Mouse (Mus musculus) retina, postnatal 1 day (tissue): Measurements from ENCODE around the gene Dtx4.
"Not testable (repeated sequence)": the region's sequence is repeated elsewhere in the genome, so short reads cannot be mapped to it uniquely, and the experiment has no call there.

Experiments used
- DNase-seq: peaks from one replicate; pipeline ENCODE4 v3.0.0-alpha.2; 2012

The Dtx4 gene

DNA sequence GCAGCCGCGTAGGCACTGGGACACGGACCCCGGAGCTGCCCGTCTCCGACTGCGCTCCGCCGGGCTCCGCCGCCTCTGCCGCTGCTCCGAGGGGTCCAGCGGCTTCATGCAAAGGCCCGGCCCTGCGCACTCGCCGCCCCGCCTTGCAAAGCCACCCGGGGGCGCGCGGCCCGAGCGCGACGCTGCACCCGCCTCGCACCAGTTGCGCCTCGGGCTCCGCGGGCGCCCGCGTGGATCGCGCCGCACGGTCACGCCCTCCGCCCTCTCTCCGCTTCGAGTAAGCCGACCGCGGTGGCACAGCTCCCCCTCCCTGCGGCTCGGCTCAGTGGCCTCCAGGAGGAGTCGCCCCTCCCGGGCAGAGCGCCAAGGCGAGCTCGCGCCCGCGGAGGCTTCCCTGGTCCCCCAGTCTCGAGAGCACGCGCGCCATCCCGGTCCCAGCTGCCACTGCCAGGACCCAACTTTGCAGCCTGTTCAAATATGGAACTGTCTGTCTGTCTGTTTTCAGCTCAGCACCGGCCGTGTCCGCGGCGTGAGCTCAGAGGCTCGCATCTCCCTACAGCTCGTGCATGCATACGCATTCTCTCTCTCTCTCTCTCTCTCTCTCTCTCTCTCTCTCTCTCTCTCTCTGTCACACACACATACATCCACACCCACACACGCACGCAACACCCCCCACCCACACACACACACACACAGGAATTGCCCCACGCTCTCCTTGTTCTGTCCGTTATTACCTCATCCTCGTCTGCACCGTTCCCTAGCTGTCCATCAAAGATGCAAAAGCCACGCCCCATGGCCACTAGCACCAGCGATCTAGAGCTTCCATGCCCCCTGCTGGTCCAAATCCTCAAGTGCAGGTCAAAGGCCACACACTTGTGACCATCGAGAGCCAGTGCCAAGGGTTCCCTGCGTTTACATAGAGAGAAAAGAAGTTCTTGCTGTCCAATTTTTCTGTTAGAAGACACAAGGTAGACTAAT is at the start of gene Dtx4:
Dtx4 (minus strand) TSS at position 85 of the 978 bp plus-strand sequence.
- DNase-seq: peak; percentile 97

DNA sequence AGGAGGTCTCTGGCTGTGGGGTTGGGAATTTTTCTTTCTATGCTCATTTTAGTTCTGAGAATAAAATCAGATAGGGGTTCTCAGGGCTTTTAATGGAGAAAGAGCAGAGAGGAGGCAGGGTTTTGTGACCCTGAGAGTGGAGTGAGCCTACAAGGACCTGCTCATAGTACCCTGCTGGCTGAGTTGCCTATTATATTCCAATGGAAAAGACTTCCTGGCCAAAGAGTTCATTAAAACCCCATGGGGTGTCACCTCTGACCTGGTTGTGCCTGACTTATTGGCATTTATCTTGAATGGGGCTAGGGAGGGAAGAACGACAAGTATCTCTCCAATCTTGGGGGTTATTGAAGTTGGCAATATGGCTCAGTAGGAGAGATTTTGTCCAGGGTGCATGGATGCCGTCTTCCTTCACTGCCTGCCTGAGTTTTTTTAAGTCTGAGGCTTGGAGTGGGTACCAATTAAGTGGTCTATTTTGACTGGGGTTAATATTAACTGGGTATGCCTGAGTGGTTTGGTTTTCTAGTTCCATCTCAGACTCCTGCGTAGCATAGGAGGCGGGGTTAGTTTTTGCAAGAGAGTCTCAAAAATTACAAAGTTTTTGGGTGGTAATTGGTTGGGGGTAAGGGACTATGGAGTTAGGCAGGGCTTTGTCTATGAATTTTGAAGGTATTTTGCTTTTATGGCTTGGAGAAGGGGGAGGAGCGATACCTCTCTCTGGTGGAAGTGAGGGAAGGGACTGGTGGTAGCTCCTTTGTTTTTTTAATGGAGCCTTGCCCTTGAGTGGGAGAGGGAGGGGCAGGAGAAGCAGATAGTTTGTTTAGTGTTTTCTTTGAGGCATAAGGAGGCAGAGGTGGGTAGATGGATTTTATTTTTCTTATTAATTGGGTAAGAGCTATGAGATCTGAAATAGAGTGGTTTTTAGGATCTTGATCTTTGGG is 49.0 kb upstream of the Dtx4 start:
- DNase-seq: no peak

DNA sequence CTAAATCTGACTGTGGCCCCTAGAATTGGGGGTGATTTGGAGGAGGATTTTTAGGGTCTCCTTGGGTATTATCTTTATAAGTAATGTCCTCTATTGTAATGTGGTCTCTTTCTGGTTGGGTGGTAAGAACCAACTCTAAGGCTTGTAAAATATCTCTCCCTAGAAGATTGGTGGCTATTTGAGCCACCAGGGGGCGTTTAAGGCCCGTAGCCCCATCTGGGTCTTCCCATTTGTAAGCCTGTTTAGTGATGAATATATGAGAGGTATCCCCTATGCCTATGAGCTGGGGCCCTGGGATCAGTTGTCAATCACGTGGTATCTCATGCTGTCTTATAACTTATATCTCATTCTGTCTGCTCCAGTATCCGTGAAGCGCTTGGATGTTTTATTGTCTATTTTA is 47.9 kb upstream of the Dtx4 start:
- DNase-seq: peak; percentile 31

DNA sequence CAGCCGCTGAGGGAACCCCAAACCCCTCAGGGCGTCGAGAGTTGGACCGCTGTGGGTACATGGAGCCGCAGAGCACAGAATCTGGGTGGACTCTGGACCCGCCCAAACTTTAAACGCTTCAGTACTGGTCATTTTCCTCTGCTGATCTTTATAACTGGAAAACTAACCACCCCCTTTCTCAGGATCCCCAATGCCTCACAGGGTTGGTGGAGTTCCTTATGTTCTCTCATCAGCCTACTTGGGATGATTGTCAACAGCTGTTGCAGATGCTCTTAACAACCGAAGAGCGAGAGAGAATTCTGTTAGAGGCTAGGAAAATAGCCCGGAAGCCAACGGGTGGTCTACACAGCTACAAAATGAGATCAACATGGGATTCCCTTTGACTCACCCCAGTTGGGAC is 44.2 kb upstream of the Dtx4 start, which contains the start of gene Fam111a:
Fam111a (plus strand) TSS at position 301 of the 400 bp plus-strand sequence.
- not testable (repeated sequence) for DNase-seq

DNA sequence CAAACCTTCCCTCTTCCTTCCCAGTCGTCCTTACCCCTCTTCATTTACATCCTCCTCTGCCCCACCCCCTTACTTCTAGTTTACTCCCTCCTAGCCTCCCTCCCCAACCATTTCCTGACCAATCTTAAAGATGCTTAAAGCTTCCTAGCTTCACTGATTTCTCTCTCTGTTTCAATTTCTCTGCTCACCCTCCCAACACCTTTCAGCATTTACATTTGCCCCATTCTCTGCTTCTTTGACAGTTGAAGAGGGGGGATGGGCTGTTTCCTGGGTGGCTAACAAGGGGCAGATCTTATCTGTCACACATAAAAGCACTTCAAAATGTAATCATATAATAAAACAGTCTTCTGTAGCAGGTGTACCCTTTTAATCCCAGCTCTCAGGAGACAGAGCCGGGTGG is 40.4 kb upstream of the Dtx4 start:
- no peak for DNase-seq

DNA sequence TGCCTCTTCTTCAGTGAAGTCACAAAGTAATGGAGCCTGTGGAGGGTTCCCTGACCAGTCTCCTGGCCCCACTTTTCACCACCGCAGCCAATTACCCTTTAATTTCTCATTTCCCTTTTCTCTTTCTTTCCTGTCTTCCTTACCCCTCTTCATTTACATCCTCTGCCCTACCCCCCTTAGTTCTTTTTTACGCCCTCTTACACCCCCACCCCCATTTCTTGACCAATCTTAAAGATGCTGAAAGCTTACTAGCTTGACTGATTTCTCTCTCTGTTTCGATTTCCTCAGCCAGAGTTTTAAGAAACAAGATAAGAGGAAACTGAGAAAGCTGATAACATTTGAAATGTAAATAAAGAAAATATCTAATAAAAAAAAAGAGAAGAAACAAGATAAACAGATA is 39.5 kb upstream of the Dtx4 start:
- no peak for DNase-seq

DNA sequence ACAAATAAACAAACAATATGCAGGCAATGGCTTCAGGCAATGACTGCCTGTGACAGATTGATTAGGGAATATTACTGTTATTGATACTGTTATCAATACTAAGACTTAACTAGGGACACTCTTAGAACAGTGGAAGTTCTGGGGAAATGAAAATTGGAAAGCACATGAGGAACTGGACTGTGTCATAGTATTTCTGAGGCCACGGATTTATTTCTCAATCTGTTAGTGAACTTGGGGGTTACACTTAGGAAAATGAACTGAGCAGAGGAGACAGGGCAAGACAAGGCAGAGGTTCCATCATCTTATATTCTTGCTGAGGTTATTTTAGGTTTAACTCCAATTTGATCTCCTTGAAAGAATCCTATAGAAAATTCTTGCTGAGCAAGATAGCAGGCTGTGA is 38.7 kb upstream of the Dtx4 start:
- no peak for DNase-seq

DNA sequence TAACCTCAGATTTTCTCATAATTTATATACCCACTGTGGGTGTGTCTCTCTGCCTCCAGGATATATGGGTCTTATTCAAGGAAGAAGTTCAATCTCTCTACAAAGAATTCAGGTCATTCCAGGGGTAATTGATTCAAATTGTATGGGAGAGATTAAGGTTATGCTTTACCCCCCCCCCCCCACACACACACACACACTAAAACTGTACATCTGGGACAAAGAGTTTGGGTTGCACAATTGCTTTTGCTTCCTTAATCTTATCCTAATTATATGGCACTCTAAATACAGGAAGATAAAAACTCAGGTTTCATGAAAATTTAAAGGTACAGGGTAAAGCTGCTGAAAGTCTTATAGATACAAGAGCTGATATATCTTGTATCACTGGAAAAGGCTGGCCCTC is 35.9 kb upstream of the Dtx4 start:
- no peak for DNase-seq

DNA sequence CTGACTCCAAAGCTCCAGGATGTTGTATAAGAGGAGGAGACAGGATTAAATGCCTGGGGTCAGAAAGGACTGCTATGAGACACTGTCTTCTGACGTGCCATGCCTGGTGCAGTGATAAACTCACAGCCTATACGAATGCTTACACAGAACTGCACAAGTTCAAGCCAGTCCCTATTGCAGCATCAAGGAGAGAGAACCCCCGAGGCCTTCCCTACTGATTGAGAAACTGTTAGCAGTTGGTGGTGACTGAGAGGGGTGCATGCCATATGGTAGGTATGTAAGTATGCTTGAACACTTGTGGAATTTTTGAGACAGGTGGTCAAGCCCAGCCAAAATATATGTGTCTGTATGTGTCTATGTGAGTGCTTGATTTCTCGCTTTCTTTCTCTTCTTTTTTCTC is 22.1 kb upstream of the Dtx4 start:
- no peak for DNase-seq

DNA sequence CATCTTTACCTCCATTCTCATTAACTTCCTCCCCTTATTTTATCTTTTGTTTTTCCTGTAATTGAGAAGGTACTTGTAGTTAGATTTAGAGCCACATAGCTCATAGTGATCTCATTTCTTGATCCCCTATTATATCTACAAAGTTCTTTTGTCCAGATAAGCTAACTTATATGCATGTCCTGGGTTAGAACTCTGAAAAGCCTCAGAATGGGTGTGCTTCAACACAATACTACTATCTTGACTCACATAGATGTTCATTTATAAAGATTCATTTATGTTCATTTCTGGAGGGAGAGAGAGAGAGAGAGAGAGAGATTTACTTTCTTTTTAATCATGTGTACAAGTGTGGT is 17.3 kb upstream of the Dtx4 start:
- no peak for DNase-seq

DNA sequence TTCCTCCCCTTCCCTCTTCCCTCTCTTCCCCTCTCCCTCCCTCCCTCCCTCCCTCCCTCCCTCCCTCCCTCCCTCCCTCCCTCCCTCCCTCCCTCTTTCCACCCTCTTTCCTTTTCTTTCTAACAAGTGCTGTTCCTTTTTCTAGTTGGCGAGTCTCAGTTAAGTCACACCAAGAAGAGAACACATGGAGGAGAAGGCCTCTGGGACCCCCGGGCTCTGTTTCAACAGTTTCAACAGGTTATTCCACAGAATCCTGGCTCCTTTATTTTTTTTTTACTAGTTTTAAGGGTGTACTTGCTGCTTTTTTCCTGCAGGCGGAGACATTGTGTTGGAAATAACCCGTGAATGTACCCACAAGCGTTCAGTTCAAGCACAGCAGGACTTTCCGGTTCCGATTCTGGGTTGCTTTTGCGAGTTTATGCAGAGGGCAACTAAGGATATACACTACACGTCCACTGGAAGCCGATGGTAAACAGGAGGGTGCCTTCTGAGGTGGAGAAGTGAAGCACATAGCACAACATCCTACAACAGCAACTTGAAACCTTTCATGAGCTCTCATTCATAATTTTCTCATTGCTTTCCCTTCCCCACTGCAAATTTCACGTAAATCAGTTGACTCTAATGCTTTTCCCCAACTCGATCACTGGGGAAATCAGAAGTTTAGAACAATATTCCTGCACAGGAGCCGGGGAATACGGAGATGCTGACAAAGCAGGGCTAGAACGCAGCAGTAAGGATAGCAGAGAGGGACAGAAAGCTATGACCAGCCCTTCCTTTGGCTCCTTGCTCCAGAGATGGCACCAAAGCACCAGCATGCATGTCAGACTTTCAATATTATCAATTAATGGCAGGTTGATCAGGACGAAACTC is 16.7 kb upstream of the Dtx4 start:
- peak; percentile 89 for DNase-seq

DNA sequence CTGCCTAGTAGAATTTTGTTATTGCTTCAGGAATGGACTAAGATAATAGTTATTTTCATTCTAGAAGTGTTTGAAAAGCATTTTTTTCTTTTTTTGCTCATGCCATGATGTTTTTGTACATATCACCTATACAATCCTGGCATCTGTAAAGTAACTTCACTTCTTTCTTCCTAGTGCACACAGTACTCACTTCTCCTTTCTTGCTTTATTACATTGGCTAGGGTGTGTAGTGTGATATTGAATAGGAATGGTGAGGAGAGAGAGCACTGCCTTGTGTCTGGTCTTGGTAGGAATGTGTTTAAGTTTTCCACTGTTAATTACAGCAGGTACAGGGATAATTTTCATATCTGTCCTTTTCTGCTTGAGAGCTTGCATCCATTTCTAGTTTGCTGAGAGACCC is 13.4 kb upstream of the Dtx4 start:
- DNase-seq: no peak

DNA sequence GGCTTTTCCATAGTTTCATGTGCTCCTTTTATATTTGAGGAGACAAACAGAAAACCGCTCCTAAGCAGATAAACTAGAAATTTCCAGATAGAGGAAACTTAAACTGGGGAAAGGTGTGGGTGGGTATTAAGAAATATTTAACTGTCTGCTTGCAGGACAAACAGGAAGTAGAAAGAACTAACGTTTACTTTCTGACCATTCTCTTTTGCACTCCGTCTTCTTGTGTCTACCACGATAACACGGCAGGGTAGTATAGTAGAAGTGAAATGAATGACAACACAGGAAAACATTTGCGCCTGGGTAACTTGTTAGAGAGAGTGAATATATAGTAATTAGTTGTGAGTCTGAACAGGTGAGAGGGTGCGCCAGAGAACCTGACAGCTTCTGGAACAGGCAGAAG is 1.5 kb upstream of the Dtx4 start:
- DNase-seq: no peak

DNA sequence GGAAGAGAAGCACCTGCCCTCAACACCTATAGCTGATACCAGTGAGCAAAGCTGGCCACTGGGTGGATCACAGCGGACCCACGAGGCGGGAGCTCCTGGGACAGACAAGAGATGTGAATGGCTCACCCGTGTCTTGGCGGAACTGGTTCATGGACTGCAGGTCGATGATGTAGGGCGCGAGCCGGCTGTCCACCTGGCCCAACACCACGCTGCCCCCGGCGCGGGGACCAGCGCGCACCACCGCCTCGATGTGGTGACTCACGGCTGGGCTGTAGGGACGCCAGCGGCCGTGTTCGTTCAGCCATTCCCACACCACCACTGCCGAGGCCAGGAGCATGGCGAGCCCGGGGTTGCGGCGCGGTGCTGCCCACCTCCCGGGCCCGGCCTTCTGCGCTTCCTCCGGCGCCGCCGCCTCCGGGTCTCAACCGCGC is 358 bp downstream of the Dtx4 start:
- DNase-seq: no peak

DNA sequence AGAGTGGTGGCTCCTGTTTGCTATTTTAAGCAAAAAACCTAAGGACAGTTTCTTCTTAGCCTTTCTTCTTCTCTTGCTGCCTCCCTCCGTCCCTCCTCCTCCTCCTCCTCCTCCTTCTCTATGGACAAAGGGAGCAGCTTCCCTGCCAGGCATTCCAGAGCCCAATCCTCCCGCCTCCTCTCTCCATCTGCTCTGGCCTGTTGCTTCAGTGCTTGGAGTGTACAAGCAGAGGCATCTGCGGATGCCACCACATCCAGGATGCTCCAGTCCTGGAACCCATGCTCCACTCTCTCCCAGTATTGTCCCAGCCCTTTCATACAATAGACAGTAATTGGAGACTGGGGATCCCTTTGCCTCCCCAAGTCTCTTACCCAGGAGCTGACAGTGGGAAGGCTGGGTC is 1.1 kb downstream of the Dtx4 start:
- DNase-seq: peak; percentile 81

DNA sequence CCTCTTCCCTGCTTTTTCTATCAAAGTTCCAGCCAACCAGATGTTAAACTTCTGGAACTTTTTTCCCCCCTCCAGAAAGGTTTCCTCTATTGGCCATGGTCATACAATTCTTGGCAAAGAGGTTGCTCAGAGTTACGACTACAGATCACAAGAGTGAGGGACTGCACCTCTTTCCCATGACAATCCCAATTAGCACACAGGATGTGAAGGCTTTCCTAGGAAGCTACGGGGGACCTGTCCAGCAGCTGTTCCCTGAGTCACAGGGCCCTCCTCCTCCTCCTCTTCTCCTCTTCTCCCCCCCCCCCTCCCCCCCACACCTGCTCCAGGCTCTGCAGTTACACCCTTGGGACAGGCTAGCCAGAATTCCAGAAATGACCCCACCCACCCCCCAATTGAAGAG is 1.8 kb downstream of the Dtx4 start:
- DNase-seq: peak; percentile 54

DNA sequence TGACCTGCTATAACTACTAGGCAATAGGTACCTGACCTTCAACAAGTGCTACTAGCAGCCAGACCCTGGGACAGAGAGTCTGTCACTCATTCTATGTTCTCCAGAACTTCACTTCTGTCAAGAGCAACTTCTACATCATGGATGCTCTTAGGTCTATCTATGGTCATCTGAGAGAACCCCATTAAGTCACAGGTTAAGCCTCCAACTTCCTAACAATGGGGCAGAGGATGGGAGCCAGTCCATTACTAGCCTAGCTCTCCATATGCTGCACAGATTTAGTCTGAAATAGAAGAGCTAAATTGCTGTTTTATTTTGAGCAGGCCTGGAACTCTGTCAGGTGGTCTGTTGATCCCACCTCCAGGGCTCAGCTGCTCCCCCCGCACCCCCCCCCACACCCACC is 2.3 kb downstream of the Dtx4 start:
- no peak for DNase-seq

DNA sequence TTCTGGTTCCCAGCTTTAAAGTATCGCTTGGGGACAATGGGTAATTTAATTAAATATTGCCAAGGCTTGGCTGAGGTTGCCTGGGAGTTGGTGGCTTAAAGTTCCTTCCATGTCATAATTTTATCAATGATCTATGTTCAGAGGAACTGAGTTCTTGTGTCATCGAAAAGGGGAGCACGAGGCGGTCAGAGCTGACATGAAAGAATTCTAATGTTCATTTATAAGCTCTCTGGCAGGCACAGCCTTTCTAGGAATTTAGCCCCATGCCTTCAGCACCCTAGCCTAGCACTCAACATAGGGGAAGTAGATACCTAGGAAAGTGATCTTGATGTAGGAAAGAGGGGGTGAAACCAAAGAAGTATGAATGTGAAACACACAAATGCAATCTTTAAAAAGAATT is 2.9 kb downstream of the Dtx4 start:
- no peak for DNase-seq

DNA sequence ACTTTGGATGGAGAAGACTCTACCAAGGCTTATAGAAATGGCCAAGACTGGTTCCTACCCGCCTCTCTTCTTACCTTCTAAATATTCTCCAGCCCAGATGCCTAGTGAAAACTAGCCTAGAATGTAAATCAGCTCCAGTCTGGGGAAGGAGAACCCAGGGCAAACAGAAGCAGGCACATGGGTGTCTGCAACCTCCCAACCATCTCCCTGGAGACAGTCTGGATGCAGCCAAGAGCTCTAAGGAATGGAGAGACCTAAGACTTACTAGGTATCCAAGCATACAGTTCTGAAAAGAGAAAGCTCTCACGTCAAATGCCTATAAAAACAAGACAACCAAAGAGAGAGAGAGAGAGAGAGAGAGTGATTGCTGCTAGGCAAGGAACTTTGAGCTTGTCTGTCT is 3.3 kb downstream of the Dtx4 start:
- no peak for DNase-seq

DNA sequence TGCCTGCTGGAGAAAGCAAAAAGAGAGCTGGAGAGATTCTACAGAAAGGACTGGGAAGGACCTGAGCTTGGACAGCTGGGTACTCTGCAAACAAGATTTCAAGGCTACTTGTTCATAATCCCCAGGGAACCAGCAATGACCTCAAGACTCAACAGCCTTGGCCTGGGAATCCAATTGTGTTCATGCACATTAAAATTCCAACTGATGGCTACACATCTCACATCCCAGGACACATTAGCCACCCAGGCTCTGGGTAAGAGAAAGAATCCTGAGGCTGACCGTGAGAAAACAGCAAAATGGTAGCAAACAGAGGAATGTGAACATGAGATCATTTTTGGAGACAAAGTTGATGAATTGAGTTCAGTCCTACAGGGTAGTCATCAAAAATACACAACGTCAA is 5.0 kb downstream of the Dtx4 start:
- no peak for DNase-seq

DNA sequence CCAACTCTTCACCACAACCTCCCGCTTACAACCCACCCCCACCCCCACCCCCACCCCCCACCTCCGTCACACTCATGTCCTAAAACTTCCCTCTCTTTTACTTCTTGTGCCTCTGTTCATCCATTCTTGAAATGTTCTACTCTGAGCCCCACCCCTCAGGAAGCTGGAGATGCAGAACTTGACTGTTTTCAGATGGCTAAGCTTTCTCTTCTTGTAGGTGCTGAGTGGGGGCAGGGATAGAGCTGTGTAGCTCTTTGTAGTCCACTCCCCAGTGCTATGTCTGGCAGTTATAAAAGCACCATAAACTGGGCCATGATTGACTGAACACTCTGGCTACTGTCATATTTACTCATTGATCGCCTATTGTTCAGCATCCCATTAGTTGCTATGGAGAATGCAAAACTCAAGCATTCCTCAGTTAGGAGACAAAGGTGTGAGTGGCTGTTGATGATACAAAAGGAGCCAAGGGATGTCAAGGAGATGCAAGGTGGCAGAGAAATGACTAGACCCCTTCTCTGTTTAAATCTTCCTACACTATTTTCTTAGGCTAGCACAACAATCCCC is 6.2 kb downstream of the Dtx4 start:
- DNase-seq: peak; percentile 72

DNA sequence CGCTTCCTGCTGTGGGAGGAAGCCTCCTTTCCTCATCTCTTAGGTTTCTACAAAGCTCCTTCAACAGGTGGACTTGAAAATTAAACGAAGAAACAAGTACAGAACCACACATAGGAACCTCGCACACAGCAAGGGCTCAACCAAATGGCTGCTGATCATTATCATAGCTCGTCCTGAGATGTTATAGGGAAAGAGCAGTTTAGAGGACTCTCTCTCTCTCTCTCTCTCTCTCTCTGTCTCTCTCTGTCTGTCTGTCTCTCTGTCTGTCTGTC is 7.1 kb downstream of the Dtx4 start:
- no peak for DNase-seq
